Mouse (Mus musculus): Measurements from ENCODE around the gene Znhit3.
A peak's percentile ranks its signal among the peaks of the same experiment; 100 is the strongest.

Gene Znhit3

GRCm38 (mm10) chr11:84916053-84916702, at the start of gene Znhit3:
Znhit3 (minus strand) TSS chr11:84916366.
- peak; percentile 90 to 91 for DNase-seq

- peak in 1 of 2 experiments; percentile 1 for DNase-seq
These were observed 47.4 kb upstream of the Znhit3 start for GRCm38 (mm10) chr11:84963556-84963955.

- DNase-seq: no peak
These were observed 46.4 kb upstream of the Znhit3 start for GRCm38 (mm10) chr11:84962536-84962935.

GRCm38 (mm10) chr11:84961571-84961970, 45.4 kb upstream of the Znhit3 start:
- no peak for DNase-seq

GRCm38 (mm10) chr11:84960780-84961179, 44.6 kb upstream of the Znhit3 start:
- DNase-seq: peak; percentile 83 to 87

- DNase-seq: peak in 1 of 2 experiments; percentile 44
These were observed 44.1 kb upstream of the Znhit3 start for GRCm38 (mm10) chr11:84960291-84960690.

GRCm38 (mm10) chr11:84959701-84960181, 43.6 kb upstream of the Znhit3 start:
- peak; percentile 62 to 65 for DNase-seq

GRCm38 (mm10) chr11:84959181-84959580, 43.0 kb upstream of the Znhit3 start:
- no peak for DNase-seq

- DNase-seq: no peak
These were observed 42.1 kb upstream of the Znhit3 start for GRCm38 (mm10) chr11:84958271-84958630.

GRCm38 (mm10) chr11:84957591-84958270, 41.6 kb upstream of the Znhit3 start, which contains the start of gene Car4:
Car4 (plus strand) TSS chr11:84957786.
- DNase-seq: peak; percentile 74 to 80

GRCm38 (mm10) chr11:84957171-84957570, 41.0 kb upstream of the Znhit3 start:
- no peak for DNase-seq

- no peak for DNase-seq
These were observed 40.2 kb upstream of the Znhit3 start for GRCm38 (mm10) chr11:84956400-84956799.

GRCm38 (mm10) chr11:84952611-84953010, 36.4 kb upstream of the Znhit3 start:
- no peak for DNase-seq

- DNase-seq: peak; percentile 61
These were observed 32.4 kb upstream of the Znhit3 start for GRCm38 (mm10) chr11:84948526-84948925.

- DNase-seq: no peak
These were observed 31.9 kb upstream of the Znhit3 start for GRCm38 (mm10) chr11:84948114-84948513.

GRCm38 (mm10) chr11:84947206-84947605, 31.0 kb upstream of the Znhit3 start:
- no peak for DNase-seq

GRCm38 (mm10) chr11:84945841-84946240, 29.7 kb upstream of the Znhit3 start:
- DNase-seq: no peak

- no peak for DNase-seq
These were observed 28.7 kb upstream of the Znhit3 start for GRCm38 (mm10) chr11:84944639-84945435.

GRCm38 (mm10) chr11:84943948-84944347, 27.8 kb upstream of the Znhit3 start:
- no peak for DNase-seq

- DNase-seq: no peak
These were observed 24.0 kb upstream of the Znhit3 start for GRCm38 (mm10) chr11:84940140-84940539.

GRCm38 (mm10) chr11:84939508-84940053, 23.4 kb upstream of the Znhit3 start:
- peak in 1 of 2 experiments; percentile 46 for DNase-seq

- DNase-seq: no peak
These were observed 16.1 kb upstream of the Znhit3 start for GRCm38 (mm10) chr11:84932261-84932660.

- no peak for DNase-seq
These were observed 4.8 kb upstream of the Znhit3 start for GRCm38 (mm10) chr11:84920981-84921380.
